Mouse (Mus musculus) subcutaneous adipose tissue, adult 2 months (tissue): Measurements from ENCODE around the gene Lbx2. TPM values are rescaled to one million over a fixed set of nuclear protein-coding genes. Genes with fewer than 3 reads are reported as not detected.

ENCODE experiments used
- polyA plus RNA-seq: library from polyadenylated mRNA; depleted of rRNA; stranded (reverse); fragments of >200 nt; gene quantifications from 2 replicates; pipeline ENCODE4 v1.2.3, GENCODE M21; 2012; ENCODE audit warnings: low replicate concordance; rRNA removed

The Lbx2 gene
- polyA plus RNA-seq: 2.4 and 3.2 TPM in 2 replicates

GRCm38 (mm10) chr6:83086121-83087035, at the start of gene Lbx2:
Gene Lbx2, plus strand, starts transcription at chr6:83086367.

GRCm38 (mm10) chr6:83054074-83054851, 31.9 kb upstream of the Lbx2 start, which contains the start of gene Aup1:
Gene Aup1, plus strand, starts transcription at chr6:83054521.

GRCm38 (mm10) chr6:83054871-83055431, 31.2 kb upstream of the Lbx2 start, which contains the start of gene Htra2:
Gene Htra2, minus strand, starts transcription at chr6:83055273.

DNA sequence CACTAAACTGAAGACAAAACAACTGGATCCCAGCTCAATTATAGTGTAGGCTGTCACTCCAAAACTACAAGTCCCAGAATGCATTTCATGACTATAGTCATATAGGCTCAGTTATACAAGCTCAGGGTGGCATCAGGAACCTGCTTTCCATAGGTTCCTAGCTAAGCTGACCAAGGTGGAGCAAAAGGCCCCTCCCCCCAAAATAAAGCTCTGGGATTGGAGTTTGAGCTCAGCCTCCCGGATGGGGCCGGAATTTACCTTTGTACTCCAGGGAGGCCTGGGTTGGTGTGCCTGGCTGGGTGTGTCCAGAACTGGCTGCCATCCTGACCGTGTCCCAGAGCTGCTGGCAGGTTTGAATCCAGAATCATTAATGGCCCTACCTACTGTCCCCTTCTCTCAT, 28.4 kb upstream of the Lbx2 start, which contains the start of gene Dqx1:
TSS of gene Dqx1 (plus strand) at position 55 of the 400 bp plus-strand sequence.

DNA sequence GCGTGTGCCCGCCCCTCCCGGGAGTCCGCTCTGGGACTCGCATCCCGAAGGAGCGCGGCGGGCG, 16.1 kb upstream of the Lbx2 start, which contains the start of gene Tlx2:
TSS of gene Tlx2 (minus strand) at position 47 of the 64 bp plus-strand sequence.

DNA sequence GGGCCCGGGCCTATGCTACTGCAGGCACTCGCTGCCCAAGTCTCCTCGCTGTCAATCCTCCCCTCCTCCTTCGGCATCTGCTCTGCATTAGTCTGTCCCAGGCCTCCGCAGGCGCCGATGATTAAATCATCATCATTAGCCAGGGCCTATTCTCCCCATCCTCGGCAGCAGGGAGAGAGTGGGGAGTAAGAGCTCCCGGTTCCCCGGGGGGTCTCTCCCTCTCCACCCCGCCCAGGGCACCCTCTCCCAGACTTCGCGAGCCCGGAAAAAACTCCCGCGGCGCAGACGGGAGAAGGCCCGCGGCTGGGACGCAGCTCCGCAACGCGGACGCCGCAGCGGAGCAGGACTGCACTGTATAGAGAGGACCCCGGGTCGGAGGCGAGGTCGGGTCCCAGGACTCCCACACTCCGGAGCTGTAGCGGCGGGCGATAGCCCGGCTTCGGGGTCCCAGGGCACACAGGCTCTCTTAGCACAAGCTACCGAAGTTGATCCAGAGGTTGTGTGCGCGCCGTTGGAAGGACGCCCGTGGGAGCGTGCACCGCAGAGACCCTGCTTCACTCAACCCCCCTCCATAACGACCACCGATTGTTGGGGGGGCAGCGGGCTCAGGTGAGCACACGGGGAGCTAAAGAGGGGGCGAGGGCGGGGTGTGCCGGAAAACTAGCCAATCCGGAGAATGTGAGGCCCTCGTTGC, 8.4 kb upstream of the Lbx2 start, which contains the start of gene Pcgf1:
TSS of gene Pcgf1 (plus strand) at position 240 of the 694 bp plus-strand sequence.

GRCm38 (mm10) chr6:83101316-83101687, 15.1 kb downstream of the Lbx2 start, which contains the start of the genes Ccdc142 and Gm42688:
Gene Ccdc142, plus strand, starts transcription at chr6:83101601.
Gene Gm42688, plus strand, starts transcription at chr6:83101617.

GRCm38 (mm10) chr6:83108762-83109668, 22.8 kb downstream of the Lbx2 start, which contains the start of gene Mrpl53:
Gene Mrpl53, plus strand, starts transcription at chr6:83109040.

DNA sequence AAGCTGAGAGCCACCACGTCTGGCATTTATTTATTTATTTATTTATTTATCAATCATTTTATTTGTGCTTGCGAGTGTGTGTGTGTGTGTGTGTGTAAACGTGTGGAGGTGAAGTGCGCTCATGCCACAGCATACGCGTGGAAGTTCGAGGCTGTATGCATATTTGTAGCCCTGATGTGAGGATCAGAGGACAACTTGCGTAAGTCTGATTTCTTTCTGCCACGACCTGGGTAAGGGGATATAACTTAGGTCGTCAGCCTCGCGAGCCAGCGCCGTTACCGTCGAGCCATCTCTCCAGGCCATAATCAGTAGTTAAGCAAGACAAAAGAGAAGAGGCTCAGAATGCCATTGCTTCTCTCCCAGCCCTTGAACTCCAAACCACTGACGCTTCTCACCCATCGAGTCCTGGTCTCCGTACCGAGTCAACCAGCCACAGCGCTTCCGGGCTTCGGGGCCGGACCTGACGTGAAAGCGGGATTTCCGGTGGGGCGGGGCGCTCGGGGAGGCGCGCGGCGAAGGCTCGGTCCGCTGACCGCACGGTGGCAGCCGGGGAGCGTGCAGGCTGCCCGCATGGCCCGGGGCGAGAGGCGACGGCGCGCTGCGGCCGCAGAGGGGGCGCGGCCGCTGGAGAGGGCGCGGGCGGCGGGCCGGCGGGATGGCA, 29.0 kb downstream of the Lbx2 start, which contains the start of gene Mogs:
TSS of gene Mogs (plus strand) at position 486 of the 661 bp plus-strand sequence.

DNA sequence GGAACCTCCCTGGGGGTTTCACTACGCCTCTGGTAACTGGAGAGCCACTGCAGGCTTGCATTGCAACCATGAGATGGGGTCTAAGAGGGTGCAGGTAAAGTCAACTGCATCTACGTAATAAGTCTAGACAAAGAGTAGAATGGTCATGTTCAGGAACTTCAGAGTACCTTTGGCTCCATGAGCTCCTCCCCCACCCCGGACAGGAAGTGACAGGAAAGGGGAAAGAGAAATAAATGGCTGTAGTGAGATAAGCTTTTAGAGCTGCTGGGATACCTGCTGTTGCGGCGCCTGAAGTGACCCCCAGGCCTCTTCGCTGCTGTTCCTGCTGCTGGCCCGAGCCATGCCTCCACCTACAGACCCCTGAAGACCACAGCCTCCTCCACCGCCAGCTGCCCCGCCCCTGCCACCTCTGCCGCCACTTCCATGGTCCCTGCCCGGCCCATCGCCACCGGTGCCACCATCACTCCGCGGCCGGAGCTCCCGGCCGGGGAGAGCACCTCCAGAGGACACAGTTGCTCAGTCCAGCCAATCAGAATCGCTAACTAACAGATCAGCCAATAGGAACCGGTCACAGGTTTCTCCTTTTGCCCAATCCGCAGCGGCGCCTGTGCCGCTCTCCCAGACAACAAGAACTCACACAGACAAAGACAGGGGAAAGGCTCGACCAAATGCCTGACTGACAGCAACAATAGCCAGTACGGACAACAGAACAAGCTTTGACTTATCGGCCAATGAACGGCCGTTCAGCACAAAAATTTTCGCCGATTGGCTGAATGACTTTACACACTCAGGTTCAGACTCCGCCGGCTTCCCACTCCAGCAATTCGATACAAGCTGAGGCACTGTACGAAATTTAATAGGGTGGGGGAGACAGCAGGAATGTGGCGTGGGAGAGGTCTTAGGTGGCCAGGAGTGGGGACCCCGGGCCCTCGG, 35.0 kb downstream of the Lbx2 start, which contains the start of gene Wbp1:
TSS of gene Wbp1 (minus strand) at position 630 of the 933 bp plus-strand sequence.

DNA sequence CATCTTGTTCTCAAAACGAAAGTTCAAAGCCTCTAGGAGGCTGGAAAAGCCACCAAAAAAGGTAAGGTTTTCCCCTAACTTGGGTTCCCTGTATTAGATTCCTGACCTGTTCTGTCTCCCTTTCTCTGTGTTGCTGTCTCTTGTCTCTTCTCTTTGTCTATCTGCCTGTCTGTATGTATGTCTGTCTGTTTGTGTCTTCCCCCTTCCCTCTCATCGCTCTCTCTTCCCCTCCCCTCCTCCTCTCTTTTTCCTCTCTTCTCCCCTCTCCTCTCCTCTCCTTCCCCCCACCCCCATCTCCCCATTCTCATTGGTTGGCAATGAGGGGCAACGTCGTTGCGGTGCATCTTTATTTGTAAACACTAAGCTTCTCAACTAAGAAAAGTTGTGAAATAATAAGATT, 39.2 kb downstream of the Lbx2 start, which contains the start of gene Ino80b:
TSS of gene Ino80b (minus strand) at position 101 of the 400 bp plus-strand sequence.

GRCm38 (mm10) chr6:83134951-83135513, 48.9 kb downstream of the Lbx2 start, which contains the start of gene Rtkn:
Gene Rtkn, plus strand, starts transcription at chr6:83135463.

Other genes starting within 250 kb of the Lbx2 start
- gene Sema4f, start 146.6 kb upstream of the Lbx2 start, polyA plus RNA-seq: 0.27 and 0.57 TPM in 2 replicates
- 0.57 and 0.59 TPM in 2 replicates for gene M1ap, start 139.5 kb upstream of the Lbx2 start, polyA plus RNA-seq
- 11.2 and 13.9 TPM in 2 replicates for gene Dok1, start 52.9 kb upstream of the Lbx2 start, polyA plus RNA-seq
- gene Loxl3, start 52.2 kb upstream of the Lbx2 start, polyA plus RNA-seq: 10.1 and 23.6 TPM in 2 replicates
- gene Aup1, start 31.8 kb upstream of the Lbx2 start, polyA plus RNA-seq: 309 and 367 TPM in 2 replicates
- gene Htra2, start 31.1 kb upstream of the Lbx2 start, polyA plus RNA-seq: 57.1 and 73.9 TPM in 2 replicates
- gene Dqx1, start 28.5 kb upstream of the Lbx2 start, polyA plus RNA-seq: 1.7 and 2.6 TPM in 2 replicates
- gene Tlx2, start 16.1 kb upstream of the Lbx2 start, polyA plus RNA-seq: not detected in 2 replicates
- gene Pcgf1, start 8.5 kb upstream of the Lbx2 start, polyA plus RNA-seq: 21.1 and 28.1 TPM in 2 replicates
- gene Ccdc142, start 15.2 kb downstream of the Lbx2 start, polyA plus RNA-seq: 4.7 and 10.3 TPM in 2 replicates
- gene Gm42688, start 15.2 kb downstream of the Lbx2 start, polyA plus RNA-seq: 4.1 and 7.8 TPM in 2 replicates
- 76.4 and 94.6 TPM in 2 replicates for gene Mrpl53, start 22.7 kb downstream of the Lbx2 start, polyA plus RNA-seq
- 27.7 and 77.1 TPM in 2 replicates for gene Mogs, start 29.1 kb downstream of the Lbx2 start, polyA plus RNA-seq
- 165 and 170 TPM in 2 replicates for gene Wbp1, start 35.2 kb downstream of the Lbx2 start, polyA plus RNA-seq
- gene Ino80b, start 39.1 kb downstream of the Lbx2 start, polyA plus RNA-seq: 13.5 and 28.2 TPM in 2 replicates
- gene Rtkn, start 49.1 kb downstream of the Lbx2 start, polyA plus RNA-seq: 19.8 and 52.2 TPM in 2 replicates
- gene Wdr54, start 70.0 kb downstream of the Lbx2 start, polyA plus RNA-seq: 1.1 and 6.5 TPM in 2 replicates
- 0.11 and 0.48 TPM in 2 replicates for gene 1700003E16Rik, start 70.0 kb downstream of the Lbx2 start, polyA plus RNA-seq
- gene Dctn1, start 79.6 kb downstream of the Lbx2 start, polyA plus RNA-seq: 126 and 138 TPM in 2 replicates
- 0.05 and 0.11 TPM in 2 replicates for gene Slc4a5, start 133.5 kb downstream of the Lbx2 start, polyA plus RNA-seq
- gene Mthfd2, start 239.5 kb downstream of the Lbx2 start, polyA plus RNA-seq: 3.6 and 9.0 TPM in 2 replicates
- gene Mob1a, start 239.6 kb downstream of the Lbx2 start, polyA plus RNA-seq: 34.8 and 47.1 TPM in 2 replicates